Mouse (Mus musculus) layer of hippocampus, postnatal 14 days (tissue): ENCODE measurements at regions not wholly inside any gene's neighbourhood (a gene's known extent, or its start where the extent isn't known, plus 50 kb on each side); places are given as distances from the start of the nearest gene placed in this dataset.

ENCODE experiments used
- DNase-seq, 2 experiments: peaks; one replicate each; pipeline ENCODE4 v3.0.0; 2021 to 2022; ENCODE audit warnings: low spot score in 2 of 2, mixed read lengths in 1 of 2

GRCm38 (mm10) chr5:133320206-133320605, 777.1 kb upstream of the Auts2 start:
- DNase-seq: no peak

GRCm38 (mm10) chr5:133314031-133314430, 770.9 kb upstream of the Auts2 start:
- DNase-seq: no peak

- peak; percentile 37 to 64 for DNase-seq
Observed at GRCm38 (mm10) chr5:133310979-133311890, 768.1 kb upstream of the Auts2 start.

GRCm38 (mm10) chr5:133267887-133268286, 724.7 kb upstream of the Auts2 start:
- no peak for DNase-seq

- no peak for DNase-seq
Observed at GRCm38 (mm10) chr5:133267356-133267755, 724.2 kb upstream of the Auts2 start.

- peak in 1 of 2 experiments; percentile 50 for DNase-seq
Observed at GRCm38 (mm10) chr5:133264976-133265375, 721.8 kb upstream of the Auts2 start.

GRCm38 (mm10) chr5:133218801-133219200, 675.7 kb upstream of the Auts2 start:
- no peak for DNase-seq

- DNase-seq: no peak
Observed at GRCm38 (mm10) chr5:133198546-133198945, 655.4 kb upstream of the Auts2 start.

- DNase-seq: no peak
Observed at GRCm38 (mm10) chr5:133189798-133190571, 646.8 kb upstream of the Auts2 start.

GRCm38 (mm10) chr5:133175636-133176035, 632.5 kb upstream of the Auts2 start:
- DNase-seq: peak in 1 of 2 experiments; percentile 39

GRCm38 (mm10) chr5:133173155-133173723, 630.1 kb upstream of the Auts2 start:
- DNase-seq: peak; percentile 8 to 12

GRCm38 (mm10) chr5:133172686-133173085, 629.5 kb upstream of the Auts2 start:
- DNase-seq: no peak

- DNase-seq: no peak
Observed at GRCm38 (mm10) chr5:133171266-133171665, 628.1 kb upstream of the Auts2 start.

- DNase-seq: no peak
Observed at GRCm38 (mm10) chr5:133167576-133167975, 624.4 kb upstream of the Auts2 start.

GRCm38 (mm10) chr5:133167001-133167461, 623.9 kb upstream of the Auts2 start:
- DNase-seq: no peak

- peak; percentile 39 to 40 for DNase-seq
Observed at GRCm38 (mm10) chr5:133156115-133156857, 613.1 kb upstream of the Auts2 start.

GRCm38 (mm10) chr5:133145996-133146395, 602.9 kb upstream of the Auts2 start:
- no peak for DNase-seq

- no peak for DNase-seq
Observed at GRCm38 (mm10) chr5:133143679-133144078, 600.5 kb upstream of the Auts2 start.

- DNase-seq: no peak
Observed at GRCm38 (mm10) chr5:133142401-133143115, 599.4 kb upstream of the Auts2 start.

GRCm38 (mm10) chr5:133131042-133131441, 587.9 kb upstream of the Auts2 start:
- DNase-seq: no peak
